Mouse (Mus musculus): ENCODE results near the gene Atrn. TPM values are rescaled to one million over a fixed set of nuclear protein-coding genes. Genes with fewer than 3 reads are reported as not detected.

Gene Atrn
- polyA plus RNA-seq, 1 experiment, result 14.9 TPM

GRCm38 (mm10) chr2:131063404-131063864, 157.1 kb downstream of the Atrn start, which contains the start of gene Adam33:
Gene Adam33, minus strand, starts transcription at chr2:131063814.
- no peaks in the 10 kb centered on the region for H3K4me1 ChIP-seq (ENCODE audit: control insufficient read depth, insufficient read depth, low read length)
- H3K36me3 ChIP-seq (ENCODE audit: control insufficient read depth, insufficient read depth, low read length), result no peaks in the 10 kb centered on the region
- no peak within 1 kb of the TSS for H3K4me3 ChIP-seq (ENCODE audit: insufficient read depth, low read depth, low read length)
- no peaks in the 10 kb centered on the region for H3K27me3 ChIP-seq (replicated peaks; ENCODE audit: control insufficient read depth, insufficient read depth, low read length)
- no peak within 1 kb of the TSS for H3K27ac ChIP-seq (ENCODE audit: insufficient read depth, low read depth, low read length)
- TF ChIP-seq POLR2A (IDR thresholded peaks at IDR 0.05; ENCODE audit: low read depth, low read length) (no peak), CTCF (conservative IDR thresholded peaks at IDR 0.05; ENCODE audit: insufficient read depth, insufficient read length, low read depth, low read length) (no peak)
- DNase-seq, result no peak
- WGBS, result 6% methylated on average over 23 of the region's 27 CpGs

GRCm38 (mm10) chr2:131066342-131066741, 160.0 kb downstream of the Atrn start:
- Histone ChIP-seq H3K4me1 (ENCODE audit: control insufficient read depth, insufficient read depth, low read length) (no peaks in the 10 kb centered on the region), H3K27ac (ENCODE audit: insufficient read depth, low read depth, low read length) (no peak overlapping the region), H3K27me3 (replicated peaks; ENCODE audit: control insufficient read depth, insufficient read depth, low read length) (no peaks in the 10 kb centered on the region), H3K4me3 (ENCODE audit: insufficient read depth, low read depth, low read length) (no peak overlapping the region), H3K36me3 (ENCODE audit: control insufficient read depth, insufficient read depth, low read length) (no peaks in the 10 kb centered on the region)
- TF ChIP-seq CTCF (conservative IDR thresholded peaks at IDR 0.05; ENCODE audit: insufficient read depth, insufficient read length, low read depth, low read length) (no peak), POLR2A (IDR thresholded peaks at IDR 0.05; ENCODE audit: low read depth, low read length) (no peak)
- DNase-seq, result no peak
- 57% methylated on average over 9 of the region's 9 CpGs for WGBS

GRCm38 (mm10) chr2:131067481-131067880, 161.2 kb downstream of the Atrn start:
- peak; percentile 50 for DNase-seq
- TF ChIP-seq CTCF (conservative IDR thresholded peaks at IDR 0.05; ENCODE audit: insufficient read depth, insufficient read length, low read depth, low read length) (no peak), POLR2A (IDR thresholded peaks at IDR 0.05; ENCODE audit: low read depth, low read length) (no peak)
- H3K27me3 ChIP-seq (replicated peaks; ENCODE audit: control insufficient read depth, insufficient read depth, low read length), result no peaks in the 10 kb centered on the region
- no peak overlapping the region for H3K4me3 ChIP-seq (ENCODE audit: insufficient read depth, low read depth, low read length)
- no peaks in the 10 kb centered on the region for H3K4me1 ChIP-seq (ENCODE audit: control insufficient read depth, insufficient read depth, low read length)
- no peak overlapping the region for H3K27ac ChIP-seq (ENCODE audit: insufficient read depth, low read depth, low read length)
- WGBS, result 42% methylated on average over 6 of the region's 6 CpGs
- no peaks in the 10 kb centered on the region for H3K36me3 ChIP-seq (ENCODE audit: control insufficient read depth, insufficient read depth, low read length)

GRCm38 (mm10) chr2:131072536-131072935, 166.2 kb downstream of the Atrn start:
- Histone ChIP-seq H3K4me1 (ENCODE audit: control insufficient read depth, insufficient read depth, low read length) (no peaks in the 10 kb centered on the region), H3K4me3 (ENCODE audit: insufficient read depth, low read depth, low read length) (no peak overlapping the region), H3K36me3 (ENCODE audit: control insufficient read depth, insufficient read depth, low read length) (no peaks in the 10 kb centered on the region), H3K27ac (ENCODE audit: insufficient read depth, low read depth, low read length) (no peak overlapping the region), H3K27me3 (replicated peaks; ENCODE audit: control insufficient read depth, insufficient read depth, low read length) (no peaks in the 10 kb centered on the region)
- TF ChIP-seq POLR2A (IDR thresholded peaks at IDR 0.05; ENCODE audit: low read depth, low read length) (no peak), CTCF (conservative IDR thresholded peaks at IDR 0.05; ENCODE audit: insufficient read depth, insufficient read length, low read depth, low read length) (no peak)
- WGBS, result 87% methylated on average over 10 of the region's 10 CpGs
- DNase-seq, result no peak

Other genes starting within 250 kb of the Atrn start
- gene Ddrgk1, start 241.8 kb upstream of the Atrn start, polyA plus RNA-seq (2012; rRNA removed), result 143 and 152 TPM in 2 replicates
- gene Itpa, start 238.9 kb upstream of the Atrn start, polyA plus RNA-seq (2012; rRNA removed), result 33.9 and 34.2 TPM in 2 replicates
- 30.6 and 40.7 TPM in 2 replicates for gene Slc4a11, start 209.0 kb upstream of the Atrn start, polyA plus RNA-seq (2012; rRNA removed)
- gene 4930402H24Rik, start 89 bp upstream of the Atrn start, polyA plus RNA-seq (2012; rRNA removed), result 70.2 and 91.4 TPM in 2 replicates
- 7.1 and 7.2 TPM in 2 replicates for gene Gfra4, start 136.6 kb downstream of the Atrn start, polyA plus RNA-seq (2012; rRNA removed)
- 3.3 and 4.1 TPM in 2 replicates for gene Adam33, start 157.3 kb downstream of the Atrn start, polyA plus RNA-seq (2012; rRNA removed)
- 1.5 and 7.5 TPM in 2 replicates for gene Siglec1, start 180.3 kb downstream of the Atrn start, polyA plus RNA-seq (2012; rRNA removed)
- 7.8 and 8.4 TPM in 2 replicates for gene Hspa12b, start 220.8 kb downstream of the Atrn start, polyA plus RNA-seq (2012; rRNA removed)
- not detected in 2 replicates for gene Gm11037, start 227.0 kb downstream of the Atrn start, polyA plus RNA-seq (2012; rRNA removed)